Mouse (Mus musculus): Measurements from ENCODE around the gene Zfp316. TPM values are rescaled to one million over a fixed set of nuclear protein-coding genes. Genes with fewer than 3 reads are reported as not detected.

The Zfp316 gene
- polyA plus RNA-seq, 1 experiment from 2014 or later: 3.3 TPM

GRCm38 (mm10) chr5:143220996-143221395 lies 48.8 kb downstream of the Zfp316 start:
- Histone ChIP-seq H3K9ac (ENCODE audit: low read depth, low read length) (no peak overlapping the region), H3K27ac (ENCODE audit: low read depth, low read length) (no peak overlapping the region), H3K27me3 (replicated peaks; ENCODE audit: control insufficient read depth, insufficient read depth, low read length) (no peaks in the 10 kb centered on the region), H3K4me2 (ENCODE audit: low read length) (no peak overlapping the region), H3K4me3 (ENCODE audit: low read length) (no peak overlapping the region), H3K9me3 (ENCODE audit: control insufficient read depth, low read length) (no peaks in the 10 kb centered on the region), H3K36me3 (ENCODE audit: control insufficient read depth, insufficient read depth, low read length) (no peaks in the 10 kb centered on the region), H3K4me1 (ENCODE audit: control insufficient read depth, insufficient read depth, low read depth, low read length) (no peaks in the 10 kb centered on the region)
- 84% methylated on average over 5 of the region's 5 CpGs for WGBS
- ATAC-seq: no peak

GRCm38 (mm10) chr5:143213832-143214231 lies 56.0 kb downstream of the Zfp316 start:
- no peak overlapping the region for H3K4me3 ChIP-seq (ENCODE audit: low read length)

DNA sequence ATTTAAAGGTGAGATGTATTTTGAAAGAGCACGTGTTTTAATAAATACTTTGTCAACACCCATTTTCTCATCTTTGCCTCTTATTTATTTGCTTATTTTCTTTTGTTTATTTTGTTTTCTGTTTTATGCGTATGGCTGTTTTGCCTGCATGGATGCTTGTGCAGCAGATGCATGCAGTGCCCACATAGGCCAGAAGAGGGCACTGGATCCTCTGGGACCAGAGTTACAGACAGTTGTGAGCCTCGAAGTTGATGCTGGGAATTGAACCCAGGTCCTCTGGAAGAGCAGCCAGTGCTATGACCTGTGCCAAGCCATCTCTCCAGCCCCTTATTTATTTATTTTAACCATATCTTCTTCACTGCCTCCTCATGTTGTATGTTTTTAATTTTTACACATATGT lies 64.8 kb downstream of the Zfp316 start:
- Histone ChIP-seq H3K27ac (ENCODE audit: low read depth, low read length) (no peak overlapping the region), H3K4me1 (ENCODE audit: control insufficient read depth, insufficient read depth, low read depth, low read length) (no peaks in the 10 kb centered on the region), H3K36me3 (ENCODE audit: control insufficient read depth, insufficient read depth, low read length) (no peaks in the 10 kb centered on the region), H3K4me3 (ENCODE audit: low read length) (no peak overlapping the region), H3K9ac (ENCODE audit: low read depth, low read length) (no peak overlapping the region), H3K9me3 (ENCODE audit: control insufficient read depth, low read length) (peaks cover 4% of the 10 kb centered on the region), H3K4me2 (ENCODE audit: low read length) (no peak overlapping the region), H3K27me3 (replicated peaks; ENCODE audit: control insufficient read depth, insufficient read depth, low read length) (no peaks in the 10 kb centered on the region)
- ATAC-seq: no peak
- WGBS: 69% methylated on average over 3 of the region's 3 CpGs

More at GRCm38 (mm10) chr5:143213832-143214231, 56.0 kb downstream of the Zfp316 start:
- no peak for ATAC-seq
- Histone ChIP-seq H3K9ac (ENCODE audit: low read depth, low read length) (no peak overlapping the region), H3K9me3 (ENCODE audit: control insufficient read depth, low read length) (no peaks in the 10 kb centered on the region), H3K27me3 (replicated peaks; ENCODE audit: control insufficient read depth, insufficient read depth, low read length) (no peaks in the 10 kb centered on the region), H3K4me1 (ENCODE audit: control insufficient read depth, insufficient read depth, low read depth, low read length) (no peaks in the 10 kb centered on the region), H3K36me3 (ENCODE audit: control insufficient read depth, insufficient read depth, low read length) (no peaks in the 10 kb centered on the region), H3K4me2 (ENCODE audit: low read length) (no peak overlapping the region), H3K27ac (ENCODE audit: low read depth, low read length) (no peak overlapping the region)
- WGBS: 81% methylated on average over 2 of the region's 2 CpGs

Other genes starting within 250 kb of the Zfp316 start
- 27.2 and 31.0 TPM in 2 replicates for gene Rnf216, start 157.0 kb downstream of the Zfp316 start, polyA plus RNA-seq (2015; fragmentation: Nextera tagmentation; extraction: Ambion mirVana)
- 0.02 TPM in 1 of 2 replicates, not detected in the other for gene Olfr718-ps1, start 122.4 kb downstream of the Zfp316 start, polyA plus RNA-seq (2015; fragmentation: Nextera tagmentation; extraction: Ambion mirVana)
- 9.6 and 11.4 TPM in 2 replicates for gene Rbak, start 89.2 kb downstream of the Zfp316 start, polyA plus RNA-seq (2015; fragmentation: Nextera tagmentation; extraction: Ambion mirVana)
- not detected in 2 replicates for gene Spdye4b, start 89.0 kb downstream of the Zfp316 start, polyA plus RNA-seq (2015; fragmentation: Nextera tagmentation; extraction: Ambion mirVana)
- not detected in 2 replicates for gene Spdye4a, start 43.1 kb downstream of the Zfp316 start, polyA plus RNA-seq (2015; fragmentation: Nextera tagmentation; extraction: Ambion mirVana)
- gene Zfp12, start 34.9 kb downstream of the Zfp316 start, polyA plus RNA-seq (2015; fragmentation: Nextera tagmentation; extraction: Ambion mirVana): 16.4 and 20.5 TPM in 2 replicates
- gene Zfp853, start 23.6 kb upstream of the Zfp316 start, polyA plus RNA-seq (2015; fragmentation: Nextera tagmentation; extraction: Ambion mirVana): 0.16 and 0.31 TPM in 2 replicates
- 24.9 and 28.2 TPM in 2 replicates for gene E130309D02Rik, start 45.3 kb upstream of the Zfp316 start, polyA plus RNA-seq (2015; fragmentation: Nextera tagmentation; extraction: Ambion mirVana)
- 75.9 and 77.0 TPM in 2 replicates for gene Zdhhc4, start 59.2 kb upstream of the Zfp316 start, polyA plus RNA-seq (2015; fragmentation: Nextera tagmentation; extraction: Ambion mirVana)
- gene Grid2ip, start 87.3 kb upstream of the Zfp316 start, polyA plus RNA-seq (2015; fragmentation: Nextera tagmentation; extraction: Ambion mirVana): 0.42 and 0.51 TPM in 2 replicates
- gene Kdelr2, start 133.8 kb upstream of the Zfp316 start, polyA plus RNA-seq (2015; fragmentation: Nextera tagmentation; extraction: Ambion mirVana): 123 and 138 TPM in 2 replicates
- gene Daglb, start 194.6 kb upstream of the Zfp316 start, polyA plus RNA-seq (2015; fragmentation: Nextera tagmentation; extraction: Ambion mirVana): 21.8 and 23.0 TPM in 2 replicates